ENCODE assay signal across 17 mouse cellular contexts in genomic region chr7:140942811-140943210, GRCm38 (mm10). TPM values are rescaled to one million over a fixed set of nuclear protein-coding genes. Genes with fewer than 3 reads are reported as not detected.
A peak's percentile ranks its signal among the peaks of the same experiment; 100 is the strongest.
DNase-seq lines count a peak whose midpoint lies in the region; ATAC-seq and TF ChIP-seq lines count a peak whose summit lies in the region.
"Had no signal": no experiment of that assay in that cellular context is flagged by ENCODE, and none has a peak within 500 bp of the region (broad histone marks: within the 10 kb centered on the region; RNA-seq: fewer than 3 reads in every experiment).

No protein-coding gene starts in this region.

- no peaks in the 10 kb centered on the region for H3K27me3 ChIP-seq in lung, embryonic 16.5 days (ENCODE audit: control insufficient read depth, insufficient read depth, low read depth, low read length)
- no peaks in the 10 kb centered on the region for H3K27me3 ChIP-seq in intestine, postnatal 0 days (replicated peaks; ENCODE audit: control insufficient read depth, insufficient read depth, low read length)
- H3K27me3 ChIP-seq in small intestine, adult 2 months (ENCODE audit: control insufficient read depth, insufficient read depth, low read length): no peaks in the 10 kb centered on the region

- TF ChIP-seq POLR2A in small intestine, adult 2 months (IDR thresholded peaks at IDR 0.05; ENCODE audit: low read depth, low read length): no peak

- DNase-seq in heart, adult 11 months: peak; percentile 94
- no peak for DNase-seq in heart, postnatal 25 days (ENCODE audit: low spot score)
- no peak for DNase-seq in lung, postnatal 36 days
- DNase-seq in thymus, postnatal 4 days: no peak
- no peak for DNase-seq in spleen, postnatal 4 days (ENCODE audit: low spot score in 2 of 2)
- DNase-seq: adrenal gland, adult 8-10 months; cerebellum, adult 11 months; thymus, postnatal 36 days had no signal

- H3K9me3 ChIP-seq in lung, embryonic 16.5 days (ENCODE audit: control insufficient read depth, low read length): no peaks in the 10 kb centered on the region
- no peaks in the 10 kb centered on the region for H3K9me3 ChIP-seq in intestine, postnatal 0 days (ENCODE audit: control insufficient read depth)
- H3K9me3 ChIP-seq: midbrain, embryonic 12.5 days had no signal

- peak overlapping the region; percentile 95 for H3K27ac ChIP-seq in lung, embryonic 16.5 days (ENCODE audit: low read length)
- H3K27ac ChIP-seq in intestine, postnatal 0 days (ENCODE audit: low read depth, low read length): peak overlapping the region; percentile 78
- H3K27ac ChIP-seq in small intestine, adult 2 months (ENCODE audit: insufficient read depth, low read depth, low read length): peak overlapping the region; percentile 85; the same call in 1 of the 2 replicates
- H3K27ac ChIP-seq: midbrain, embryonic 12.5 days had no signal

- WGBS in lung, embryonic 16.5 days: 86% methylated on average over 10 of the region's 10 CpGs
- WGBS in intestine, postnatal 0 days: 84% methylated on average over 10 of the region's 10 CpGs
- WGBS in small intestine, adult 2 months: 87% methylated on average over 10 of the region's 10 CpGs

- H3K9ac ChIP-seq in lung, embryonic 16.5 days (ENCODE audit: low read length): peak overlapping the region; percentile 86; the same call in 1 of the 2 replicates
- no peak overlapping the region for H3K9ac ChIP-seq in intestine, postnatal 0 days (ENCODE audit: low read depth, low read length)

- H3K4me1 ChIP-seq in lung, embryonic 16.5 days (replicated peaks; ENCODE audit: control insufficient read depth, insufficient read depth, low read length): peaks cover 21% of the 10 kb centered on the region
- H3K4me1 ChIP-seq in intestine, postnatal 0 days (replicated peaks; ENCODE audit: control insufficient read depth, insufficient read depth, low read length): peaks cover 6% of the 10 kb centered on the region
- peaks cover 8% of the 10 kb centered on the region for H3K4me1 ChIP-seq in small intestine, adult 2 months (ENCODE audit: control insufficient read depth, insufficient read depth, insufficient read length, low read length)

- no peak for ATAC-seq in lung, embryonic 16.5 days (ENCODE audit: low read depth)
- no peak for ATAC-seq in intestine, postnatal 0 days

- no peak for TF ChIP-seq CTCF in intestine, postnatal 0 days (IDR thresholded peaks at IDR 0.05; ENCODE audit: low read depth)
- TF ChIP-seq CTCF in small intestine, adult 2 months (IDR thresholded peaks at IDR 0.05; ENCODE audit: extremely low read depth, insufficient read length, insufficient replicate concordance, low read depth, low read length): no peak

- H3K36me3 ChIP-seq in lung, embryonic 16.5 days (ENCODE audit: control insufficient read depth, insufficient read depth, low read length): peaks cover 10% of the 10 kb centered on the region
- H3K36me3 ChIP-seq in intestine, postnatal 0 days (ENCODE audit: control insufficient read depth, insufficient read depth): peaks cover 32% of the 10 kb centered on the region
- H3K36me3 ChIP-seq in small intestine, adult 2 months (ENCODE audit: control insufficient read depth, insufficient read depth, low read length): peaks cover 9% of the 10 kb centered on the region
- H3K36me3 ChIP-seq: midbrain, embryonic 12.5 days had no signal

- H3K4me3 ChIP-seq in lung, embryonic 16.5 days (ENCODE audit: low read length): no peak overlapping the region
- no peak overlapping the region for H3K4me3 ChIP-seq in intestine, postnatal 0 days (ENCODE audit: low read depth, low read length)
- no peak overlapping the region for H3K4me3 ChIP-seq in small intestine, adult 2 months (ENCODE audit: low read depth, low read length)

- intact Hi-C loops in heart, postnatal 25 days (cut with DNase I): no loop called here

- H3K4me2 ChIP-seq in lung, embryonic 16.5 days (ENCODE audit: low read depth, low read length): peak overlapping the region; percentile 62
- H3K4me2 ChIP-seq in intestine, postnatal 0 days (replicated peaks; ENCODE audit: low read depth): 0 out of 2 replicates have a peak overlapping the region, but pooled peaks have one; percentile 10

RNA-seq across cellular contexts. Expression of gene Pgghg, which starts 1.6 kb away (rescaled TPM):
- total RNA-seq in heart, postnatal 25 days (2021): 1 to 10 TPM; 4.6 to 5.2 TPM
- 20.5 and 23.4 TPM in 2 replicates for polyA plus RNA-seq in lung, embryonic 16.5 days (2015; fragmentation: Nextera tagmentation; extraction: Ambion mirVana)
- polyA plus RNA-seq in intestine, postnatal 0 days (2015; fragmentation: Nextera tagmentation; extraction: Ambion mirVana): 18.9 and 19.4 TPM in 2 replicates
- polyA plus RNA-seq in small intestine, adult 2 months (2012; rRNA removed): 10.8 and 15.1 TPM in 2 replicates

RNA-seq across cellular contexts. Expression of gene Ifitm5, which starts 7.3 kb away (rescaled TPM):
- under 1 TPM; 0.47 to 0.59 TPM for total RNA-seq in heart, postnatal 25 days (2021)
- 2.8 and 6.6 TPM in 2 replicates for polyA plus RNA-seq in lung, embryonic 16.5 days (2015; fragmentation: Nextera tagmentation; extraction: Ambion mirVana)
- 0.34 and 0.75 TPM in 2 replicates for polyA plus RNA-seq in intestine, postnatal 0 days (2015; fragmentation: Nextera tagmentation; extraction: Ambion mirVana)
- 0.56 and 0.87 TPM in 2 replicates for polyA plus RNA-seq in small intestine, adult 2 months (2012; rRNA removed)
- polyA plus RNA-seq: frontal cortex, adult 2 months had no signal

RNA-seq across cellular contexts. Expression of gene Gm45717, which starts 12.9 kb away (rescaled TPM):
- not detected for total RNA-seq in heart, postnatal 25 days (2021)
- 0.67 TPM in 1 of 2 replicates, not detected in the other for polyA plus RNA-seq in lung, embryonic 16.5 days (2015; fragmentation: Nextera tagmentation; extraction: Ambion mirVana)
- 0.38 TPM in 1 of 2 replicates, not detected in the other for polyA plus RNA-seq in intestine, postnatal 0 days (2015; fragmentation: Nextera tagmentation; extraction: Ambion mirVana)
- 1.1 TPM in 1 of 2 replicates, not detected in the other for polyA plus RNA-seq in small intestine, adult 2 months (2012; rRNA removed)
- total RNA-seq: adrenal gland, adult 8-10 months; heart, postnatal 10 days; left cerebral cortex, adult 8-10 months; neutrophil, adult 5-6 weeks had no signal
- polyA plus RNA-seq: embryonic facial prominence, embryonic 11.5 days; frontal cortex, adult 2 months; midbrain, embryonic 12.5 days had no signal

RNA-seq across cellular contexts. Expression of gene Ifitm2, which starts 13.0 kb away (rescaled TPM):
- total RNA-seq in heart, postnatal 25 days (2021): 100 to 1,000 TPM in 1 of 2 experiments, 10 to 100 TPM in 1; 96.7 to 116 TPM
- polyA plus RNA-seq in lung, embryonic 16.5 days (2015; fragmentation: Nextera tagmentation; extraction: Ambion mirVana): 949 and 984 TPM in 2 replicates
- 686 and 738 TPM in 2 replicates for polyA plus RNA-seq in intestine, postnatal 0 days (2015; fragmentation: Nextera tagmentation; extraction: Ambion mirVana)
- polyA plus RNA-seq in small intestine, adult 2 months (2012; rRNA removed): 263 and 363 TPM in 2 replicates

RNA-seq across cellular contexts. Expression of gene Nlrp6, which starts 22.1 kb away (rescaled TPM):
- not detected for total RNA-seq in heart, postnatal 25 days (2021)
- 0.16 and 0.88 TPM in 2 replicates for polyA plus RNA-seq in lung, embryonic 16.5 days (2015; fragmentation: Nextera tagmentation; extraction: Ambion mirVana)
- 52.8 and 53.0 TPM in 2 replicates for polyA plus RNA-seq in intestine, postnatal 0 days (2015; fragmentation: Nextera tagmentation; extraction: Ambion mirVana)
- polyA plus RNA-seq in small intestine, adult 2 months (2012; rRNA removed): 45.0 and 110 TPM in 2 replicates
- total RNA-seq: heart, postnatal 10 days had no signal
- polyA plus RNA-seq: embryonic facial prominence, embryonic 11.5 days had no signal
